Mouse (Mus musculus) forebrain, embryonic 10.5 days (tissue): ENCODE measurements at regions not wholly inside any gene's neighbourhood (a gene's known extent, or its start where the extent isn't known, plus 50 kb on each side); places are given as distances from the start of the nearest gene placed in this dataset.

ENCODE experiments used
- DNase-seq: peaks from one replicate; pipeline ENCODE4 v3.0.0-alpha.2; 2017; ENCODE audit warnings: low spot score; ENCODE audit errors: extremely low spot score
- H3K27ac ChIP-seq: fragments of 300-500 bp; sonication (generic); 2 replicates; pipeline ENCODE4 v1.5.1; 2016; ENCODE audit warnings: mild to moderate bottlenecking
- H3K27me3 ChIP-seq: fragments of 300-500 bp; sonication (generic); 2 replicates; pipeline ENCODE4 v1.6.1; 2016; ENCODE audit warnings: mild to moderate bottlenecking; ENCODE audit not compliant: poor library complexity, severe bottlenecking
- H3K36me3 ChIP-seq: fragments of 300-500 bp; sonication (generic); replicated peaks from 2 replicates; pipeline ENCODE4 v1.6.1; 2016; ENCODE audit warnings: mild to moderate bottlenecking, moderate library complexity
- H3K4me1 ChIP-seq: fragments of 300-500 bp; sonication (generic); 2 replicates; pipeline ENCODE4 v1.6.1; 2016
- H3K4me3 ChIP-seq: fragments of 300-500 bp; sonication (generic); 2 replicates; pipeline ENCODE4 v1.5.1; 2016; ENCODE audit warnings: mild to moderate bottlenecking, moderate library complexity
- H3K9me3 ChIP-seq: fragments of 300-500 bp; sonication (generic); 2 replicates; pipeline ENCODE4 v1.6.1; 2016; ENCODE audit warnings: mild to moderate bottlenecking, moderate library complexity
- WGBS: fragments of 180-500 bp; shearing (Covaris S2); methylation state at CpG from one replicate; pipeline ENCODE4 v1.1.7; 2016; 5-methylcytosine and 5-hydroxymethylcytosine counted together

- no peaks in the 10 kb centered on the region for H3K9me3 ChIP-seq
- H3K36me3 ChIP-seq: no peaks in the 10 kb centered on the region
- H3K27ac ChIP-seq: peak overlapping the region; percentile 85
- peak; percentile 49 for DNase-seq
- H3K4me3 ChIP-seq: peak overlapping the region; percentile 46
- peaks cover 60% of the 10 kb centered on the region for H3K4me1 ChIP-seq
- peaks cover 6% of the 10 kb centered on the region; the same call in 1 of the 2 replicates for H3K27me3 ChIP-seq
- WGBS: under 1% methylated on average over 14 of the region's 14 CpGs
Measured at GRCm38 (mm10) chr8:107824640-107825039, 117.8 kb upstream of the Zfhx3 start.

- Histone ChIP-seq H3K9me3 (no peaks in the 10 kb centered on the region), H3K36me3 (no peaks in the 10 kb centered on the region), H3K4me1 (peaks cover 33% of the 10 kb centered on the region), H3K27ac (peak overlapping the region; percentile 66; the same call in 1 of the 2 replicates), H3K4me3 (no peak overlapping the region), H3K27me3 (peaks cover 8% of the 10 kb centered on the region)
- no peak for DNase-seq
- 75% methylated on average over 17 of the region's 17 CpGs for WGBS
Measured at GRCm38 (mm10) chr8:107827500-107828125, 114.8 kb upstream of the Zfhx3 start.

- Histone ChIP-seq H3K4me3 (no peak overlapping the region), H3K27ac (peak overlapping the region; percentile 26; the same call in 1 of the 2 replicates), H3K9me3 (no peaks in the 10 kb centered on the region), H3K4me1 (peaks cover 35% of the 10 kb centered on the region), H3K27me3 (peaks cover 8% of the 10 kb centered on the region), H3K36me3 (no peaks in the 10 kb centered on the region)
- 90% methylated on average over 5 of the region's 5 CpGs for WGBS
- DNase-seq: no peak
Measured at GRCm38 (mm10) chr8:107828541-107828940, 113.9 kb upstream of the Zfhx3 start.

- peaks cover 18% of the 10 kb centered on the region for H3K4me1 ChIP-seq
- H3K4me3 ChIP-seq: no peak overlapping the region
- H3K36me3 ChIP-seq: no peaks in the 10 kb centered on the region
- H3K9me3 ChIP-seq: no peaks in the 10 kb centered on the region
- no peak for DNase-seq
- H3K27ac ChIP-seq: 0 out of 2 replicates have a peak overlapping the region, but pooled peaks have one; percentile 12
- 54% methylated on average over 10 of the region's 10 CpGs for WGBS
- H3K27me3 ChIP-seq: peaks cover 8% of the 10 kb centered on the region
Measured at GRCm38 (mm10) chr8:107833481-107833880, 109.0 kb upstream of the Zfhx3 start.

GRCm38 (mm10) chr8:107846141-107846540, 96.3 kb upstream of the Zfhx3 start:
- Histone ChIP-seq H3K9me3 (no peaks in the 10 kb centered on the region), H3K27me3 (no peaks in the 10 kb centered on the region), H3K4me1 (no peaks in the 10 kb centered on the region), H3K4me3 (no peak overlapping the region), H3K36me3 (no peaks in the 10 kb centered on the region), H3K27ac (no peak overlapping the region)
- WGBS: 92% methylated on average over 3 of the region's 3 CpGs
- DNase-seq: no peak

GRCm38 (mm10) chr8:107851236-107852043, 91.0 kb upstream of the Zfhx3 start:
- Histone ChIP-seq H3K9me3 (no peaks in the 10 kb centered on the region), H3K4me1 (peaks cover 14% of the 10 kb centered on the region), H3K27ac (peak overlapping the region; percentile 44; the same call in 1 of the 2 replicates), H3K27me3 (no peaks in the 10 kb centered on the region), H3K4me3 (no peak overlapping the region), H3K36me3 (no peaks in the 10 kb centered on the region)
- 78% methylated on average over 17 of the region's 17 CpGs for WGBS
- no peak for DNase-seq

GRCm38 (mm10) chr8:107859770-107860169, 82.7 kb upstream of the Zfhx3 start:
- no peak for DNase-seq
- H3K36me3 ChIP-seq: no peaks in the 10 kb centered on the region
- H3K4me3 ChIP-seq: no peak overlapping the region
- WGBS: 90% methylated on average over 4 of the region's 4 CpGs
- H3K27ac ChIP-seq: peak overlapping the region; percentile 26; the same call in 1 of the 2 replicates
- no peaks in the 10 kb centered on the region for H3K9me3 ChIP-seq
- H3K4me1 ChIP-seq: peaks cover 12% of the 10 kb centered on the region; the same call in 1 of the 2 replicates
- no peaks in the 10 kb centered on the region for H3K27me3 ChIP-seq

GRCm38 (mm10) chr8:107860251-107860650, 82.2 kb upstream of the Zfhx3 start:
- Histone ChIP-seq H3K27me3 (no peaks in the 10 kb centered on the region), H3K27ac (no peak overlapping the region), H3K36me3 (no peaks in the 10 kb centered on the region), H3K4me3 (no peak overlapping the region), H3K4me1 (peaks cover 17% of the 10 kb centered on the region), H3K9me3 (no peaks in the 10 kb centered on the region)
- DNase-seq: no peak
- 86% methylated on average over 4 of the region's 4 CpGs for WGBS

- Histone ChIP-seq H3K9me3 (no peaks in the 10 kb centered on the region), H3K27ac (no peak overlapping the region), H3K4me1 (peaks cover 26% of the 10 kb centered on the region), H3K4me3 (no peak overlapping the region), H3K27me3 (no peaks in the 10 kb centered on the region), H3K36me3 (no peaks in the 10 kb centered on the region)
- WGBS: 66% methylated on average over 14 of the region's 14 CpGs
- DNase-seq: no peak
Measured at GRCm38 (mm10) chr8:107864802-107865651, 77.4 kb upstream of the Zfhx3 start.

- no peaks in the 10 kb centered on the region for H3K36me3 ChIP-seq
- peaks cover 26% of the 10 kb centered on the region for H3K4me1 ChIP-seq
- no peaks in the 10 kb centered on the region for H3K27me3 ChIP-seq
- no peak overlapping the region for H3K27ac ChIP-seq
- no peaks in the 10 kb centered on the region for H3K9me3 ChIP-seq
- 79% methylated on average over 4 of the region's 4 CpGs for WGBS
- no peak overlapping the region for H3K4me3 ChIP-seq
- no peak for DNase-seq
Measured at GRCm38 (mm10) chr8:107865744-107866143, 76.7 kb upstream of the Zfhx3 start.

- peak overlapping the region; percentile 2; the same call in 1 of the 2 replicates for H3K27ac ChIP-seq
- H3K36me3 ChIP-seq: no peaks in the 10 kb centered on the region
- peaks cover 16% of the 10 kb centered on the region for H3K4me1 ChIP-seq
- DNase-seq: no peak
- 41% methylated on average over 15 of the region's 15 CpGs for WGBS
- peak overlapping the region; percentile 29 for H3K4me3 ChIP-seq
- H3K27me3 ChIP-seq: 0 out of 2 replicates have a peak, but pooled peaks cover 9% of the 10 kb centered on the region
- H3K9me3 ChIP-seq: peaks cover 6% of the 10 kb centered on the region; the same call in 1 of the 2 replicates
Measured at GRCm38 (mm10) chr8:107871718-107872117, 70.7 kb upstream of the Zfhx3 start.

- Histone ChIP-seq H3K4me3 (peak overlapping the region; percentile 29), H3K9me3 (peaks cover 6% of the 10 kb centered on the region; the same call in 1 of the 2 replicates), H3K4me1 (peaks cover 16% of the 10 kb centered on the region), H3K27me3 (0 out of 2 replicates have a peak, but pooled peaks cover 9% of the 10 kb centered on the region), H3K36me3 (no peaks in the 10 kb centered on the region), H3K27ac (peak overlapping the region; percentile 2; the same call in 1 of the 2 replicates)
- 46% methylated on average over 11 of the region's 11 CpGs for WGBS
- DNase-seq: no peak
Measured at GRCm38 (mm10) chr8:107872121-107872520, 70.3 kb upstream of the Zfhx3 start.
